Mouse (Mus musculus): ENCODE results near the gene Crabp2. TPM values are rescaled to one million over a fixed set of nuclear protein-coding genes. Genes with fewer than 3 reads are reported as not detected.

The Crabp2 gene
- total and polyA plus RNA-seq, 3 experiments, result 0.23 to 1.2 TPM; not detected in 1

DNA sequence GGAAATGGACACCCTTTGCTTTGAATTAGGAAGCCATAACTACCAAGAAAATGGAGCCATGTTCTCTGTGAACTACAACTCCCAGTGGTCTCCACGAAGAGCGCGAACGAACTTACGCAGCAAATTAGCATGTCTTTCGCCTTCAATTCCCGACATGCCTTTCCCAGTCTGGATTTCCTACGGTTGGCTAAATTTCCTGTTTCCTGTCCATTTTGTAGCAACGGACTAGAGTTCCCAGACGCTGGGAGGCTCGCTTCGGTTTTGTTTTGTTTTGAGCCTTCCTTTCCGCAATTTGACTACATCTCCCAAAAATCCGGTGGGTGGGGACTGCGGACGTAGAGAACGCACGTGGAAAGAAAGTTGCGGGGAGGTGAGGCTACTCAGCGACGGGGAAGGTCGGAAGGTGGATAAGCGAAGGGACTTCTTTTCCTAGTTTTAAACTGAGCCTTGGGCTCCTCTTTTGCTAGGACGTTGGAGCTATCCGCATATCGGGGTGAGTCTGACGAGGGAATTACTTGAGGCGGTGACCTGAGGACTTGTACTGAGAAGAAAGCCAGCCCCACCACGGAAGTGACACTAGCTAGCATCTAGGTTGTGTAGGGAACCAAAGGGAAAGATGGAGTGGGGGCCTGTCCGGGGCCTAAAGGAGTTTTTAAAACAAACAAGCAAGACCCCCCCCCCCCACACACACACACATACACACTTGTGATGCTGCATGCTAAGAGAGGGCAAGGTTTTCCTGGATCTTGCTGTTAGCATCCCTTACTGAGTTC, 28.9 kb upstream of the Crabp2 start, which contains the start of gene Mrpl24 (continued):
- TF ChIP-seq MXI1 (IDR thresholded peaks at IDR 0.05; ENCODE audit: low read depth, low read length), result peak; percentile 92
- no peak for TF ChIP-seq EP300 (IDR thresholded peaks at IDR 0.05; ENCODE audit: low read depth in 1 of 2, low read length in 2 of 2)
- 0 out of 2 replicates have a peak, but pooled peaks have one; percentile 31 for TF ChIP-seq POLR2AphosphoS2 (IDR thresholded peaks at IDR 0.05; ENCODE audit: low read length)
- no peak for TF ChIP-seq GATA1 (IDR thresholded peaks at IDR 0.05; ENCODE audit: low read depth, low read length)

DNA sequence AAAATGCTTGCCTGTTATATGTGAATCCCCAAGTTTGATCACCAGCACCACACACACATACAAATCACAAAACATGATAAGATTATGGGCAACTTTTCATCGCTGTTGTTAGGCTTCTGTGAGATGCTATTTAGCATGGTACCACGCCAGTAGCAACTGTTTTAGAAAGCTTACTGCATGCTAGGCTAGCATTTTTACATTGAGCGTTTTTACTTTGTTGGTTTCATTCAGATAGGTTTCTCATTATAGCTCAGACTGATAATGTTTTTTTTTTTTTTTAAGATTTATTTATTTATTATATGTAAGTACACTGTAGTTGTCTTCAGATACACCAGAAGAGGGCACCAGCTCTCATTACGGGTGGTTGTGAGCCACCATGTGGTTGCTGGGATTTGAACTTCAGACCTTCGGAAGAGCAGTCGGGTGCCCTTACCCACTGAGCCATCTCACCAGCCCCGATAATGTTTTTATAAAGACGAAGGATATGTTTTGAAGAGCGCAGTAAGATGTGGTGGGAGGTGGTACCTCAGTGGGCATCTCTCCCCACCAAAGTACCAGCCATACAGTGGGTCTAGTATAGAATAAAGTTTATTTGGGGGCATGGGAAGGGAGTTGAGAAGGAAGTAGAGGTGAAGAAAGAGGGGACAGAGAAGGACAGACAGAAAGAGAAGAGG, 28.1 kb upstream of the Crabp2 start:
- H3K27ac ChIP-seq (ENCODE audit: control insufficient read depth, low read depth, low read length), result no peak overlapping the region

DNA sequence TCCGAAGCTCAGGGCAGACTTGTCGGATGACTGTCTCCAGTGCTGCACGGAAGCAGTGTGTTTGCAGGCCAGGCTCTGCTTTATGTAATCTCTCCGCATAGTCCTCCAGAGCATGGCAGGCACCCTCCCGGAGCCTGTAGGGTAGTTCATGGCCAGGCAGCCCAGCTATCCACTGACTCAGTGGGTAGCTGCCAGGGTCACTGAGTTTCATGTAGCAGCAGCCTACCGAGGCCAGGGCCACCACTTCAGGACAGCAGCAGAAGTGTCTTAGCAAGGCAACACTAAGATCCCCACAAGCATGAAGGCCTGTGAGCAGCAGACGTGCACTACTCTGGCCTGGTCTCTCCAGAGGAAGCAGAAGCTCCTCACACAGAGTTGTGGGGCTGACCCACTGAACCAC, 23.5 kb upstream of the Crabp2 start:
- H3K36me3 ChIP-seq (ENCODE audit: control insufficient read depth in 1 of 2, insufficient read depth in 2 of 2, low read length in 2 of 2), result peaks cover 0 to 2% of the 10 kb centered on the region in 2 experiments; a peak in 2 of 4 replicates
- H3K4me3 ChIP-seq (ENCODE audit: control insufficient read depth in 1 of 2, insufficient read depth in 1 of 2, low read depth in 2 of 2, low read length in 2 of 2), result no peak overlapping the region
- 0 out of 4 replicates have a peak, but pooled peaks cover 0 to 2% of the 10 kb centered on the region in 2 experiments for H3K4me1 ChIP-seq (ENCODE audit: control insufficient read depth in 1 of 2, insufficient read depth in 2 of 2, low read length in 2 of 2)
- no peak for DNase-seq (ENCODE audit: low read depth, low spot score)
- H3K9me3 ChIP-seq (replicated peaks; ENCODE audit: insufficient read depth, low read length), result no peaks in the 10 kb centered on the region
- TF ChIP-seq ETS1 (IDR thresholded peaks at IDR 0.05; ENCODE audit: low read depth, low read length) (no peak), USF1 (IDR thresholded peaks at IDR 0.05; ENCODE audit: low read depth, low read length) (no peak), TAL1 (IDR thresholded peaks at IDR 0.05; ENCODE audit: low read length) (no peak), HCFC1 (IDR thresholded peaks at IDR 0.05; ENCODE audit: low read depth, low read length) (no peak), ZMIZ1 (IDR thresholded peaks at IDR 0.05; ENCODE audit: low read depth, low read length) (no peak; the same call in 1 of the 2 replicates), NRF1 (IDR thresholded peaks at IDR 0.05; ENCODE audit: insufficient read depth, low read depth, low read length, poor library complexity, severe bottlenecking) (no peak), TCF12 (IDR thresholded peaks at IDR 0.05; ENCODE audit: low read depth, low read length) (no peak)
- no peak overlapping the region for H3K9ac ChIP-seq (ENCODE audit: control insufficient read depth, low read depth, low read length, poor library complexity, severe bottlenecking)
- H3K27me3 ChIP-seq (ENCODE audit: control insufficient read depth in 1 of 2, insufficient read depth in 2 of 2, low read length in 2 of 2), result no peaks in the 10 kb centered on the region
- H3K79me2 ChIP-seq (ENCODE audit: control insufficient read depth, insufficient read depth, low read length, poor library complexity), result peaks cover 17% of the 10 kb centered on the region
- H3K27ac ChIP-seq (ENCODE audit: control insufficient read depth, low read depth, low read length), result no peak overlapping the region

More for the DNA sequence above, 28.1 kb upstream of the Crabp2 start:
- Histone ChIP-seq H3K36me3 (ENCODE audit: control insufficient read depth in 1 of 2, insufficient read depth in 2 of 2, low read length in 2 of 2) (peaks cover 0 to 6% of the 10 kb centered on the region in 2 experiments; a peak in 3 of 4 replicates), H3K27me3 (ENCODE audit: control insufficient read depth in 1 of 2, insufficient read depth in 2 of 2, low read length in 2 of 2) (no peaks in the 10 kb centered on the region), H3K4me3 (ENCODE audit: control insufficient read depth in 1 of 2, insufficient read depth in 1 of 2, low read depth in 2 of 2, low read length in 2 of 2) (peak overlapping the region; percentile 65 to 90; a peak in 3 of 4 replicates), H3K9ac (ENCODE audit: control insufficient read depth, low read depth, low read length, poor library complexity, severe bottlenecking) (peak overlapping the region; percentile 85), H3K4me1 (ENCODE audit: control insufficient read depth in 1 of 2, insufficient read depth in 2 of 2, low read length in 2 of 2) (no peaks in the 10 kb centered on the region), H3K9me3 (replicated peaks; ENCODE audit: insufficient read depth, low read length) (no peaks in the 10 kb centered on the region), H3K79me2 (ENCODE audit: control insufficient read depth, insufficient read depth, low read length, poor library complexity) (peaks cover 7% of the 10 kb centered on the region; the same call in 1 of the 2 replicates)
- no peak for TF ChIP-seq MAX (IDR thresholded peaks at IDR 0.05; ENCODE audit: low read length)
- TF ChIP-seq SMC3 (IDR thresholded peaks at IDR 0.05; ENCODE audit: low read depth, low read length), result no peak
- TF ChIP-seq POLR2A (IDR thresholded peaks at IDR 0.05; ENCODE audit: control insufficient read depth in 1 of 2, insufficient read depth in 1 of 2, low read depth in 1 of 2, low read length in 2 of 2, poor library complexity in 1 of 2), result no peak
- no peak for TF ChIP-seq CTCF (IDR thresholded peaks at IDR 0.05 in 2 of 3, conservative IDR thresholded peaks at IDR 0.05 in 1 of 3; ENCODE audit: control insufficient read depth in 1 of 3, insufficient read depth in 1 of 3, low read depth in 2 of 3, low read length in 3 of 3, poor library complexity in 1 of 3, severe bottlenecking in 1 of 3)
- no peak for TF ChIP-seq POLR2AphosphoS2 (IDR thresholded peaks at IDR 0.05; ENCODE audit: low read length)
- no peak for TF ChIP-seq GABPA (IDR thresholded peaks at IDR 0.05; ENCODE audit: low read depth, low read length)
- no peak for TF ChIP-seq ZNF384 (IDR thresholded peaks at IDR 0.05; ENCODE audit: low read depth, low read length)
- no peak for TF ChIP-seq TAL1 (IDR thresholded peaks at IDR 0.05; ENCODE audit: low read length)
- no peak for TF ChIP-seq E2F4 (IDR thresholded peaks at IDR 0.05; ENCODE audit: borderline replicate concordance, low read depth, low read length)
- no peak for TF ChIP-seq MYC (IDR thresholded peaks at IDR 0.05; ENCODE audit: low read depth, low read length)
- no peak for TF ChIP-seq RAD21 (IDR thresholded peaks at IDR 0.05; ENCODE audit: low read depth, low read length)
- no peak for TF ChIP-seq UBTF (IDR thresholded peaks at IDR 0.05; ENCODE audit: borderline replicate concordance, insufficient read depth, low read depth, low read length)
- no peak for TF ChIP-seq EP300 (IDR thresholded peaks at IDR 0.05; ENCODE audit: low read depth in 1 of 2, low read length in 2 of 2)
- no peak for DNase-seq (ENCODE audit: low read depth, low spot score)
